Mouse (Mus musculus) cerebellum, adult 2 months (tissue): ENCODE data around the gene Trpv4. TPM values are rescaled to one million over a fixed set of nuclear protein-coding genes. Genes with fewer than 3 reads are reported as not detected.

Experiments
- DNase-seq, 2 experiments: peaks; one replicate each; pipeline ENCODE4 v3.0.0; 2021
- H3K27ac ChIP-seq: fragments of 200-500 bp; 2 replicates; pipeline ENCODE4 v1.5.1; 2012; ENCODE audit warnings: low read length, control low read depth, inconsistent platforms; ENCODE audit not compliant: insufficient read depth
- H3K27me3 ChIP-seq: fragments of 200-500 bp; 2 replicates; pipeline ENCODE4 v1.6.1; 2012; ENCODE audit warnings: inconsistent platforms, mild to moderate bottlenecking, low read length, moderate library complexity; ENCODE audit not compliant: control insufficient read depth, insufficient read depth
- H3K4me1 ChIP-seq: fragments of 200-500 bp; 2 replicates; pipeline ENCODE4 v1.6.1; 2011; ENCODE audit warnings: low read length; ENCODE audit not compliant: control insufficient read depth, insufficient read depth
- H3K4me3 ChIP-seq: fragments of 200-500 bp; replicated peaks from 2 replicates; pipeline ENCODE3; 2011; ENCODE audit warnings: mild to moderate bottlenecking, low read depth, low read length, control low read depth; ENCODE audit not compliant: insufficient read depth
- CTCF ChIP-seq: fragments of 200-500 bp; IDR thresholded peaks from 2 replicates; pipeline ENCODE4 v1.5.1; 2011; ENCODE audit warnings: low read depth, mild to moderate bottlenecking, control low read depth, low read length, moderate library complexity, borderline replicate concordance; ENCODE audit not compliant: insufficient read depth
- POLR2A ChIP-seq: fragments of 200-500 bp; IDR thresholded peaks from 2 replicates; pipeline ENCODE4 v1.6.1; 2011; ENCODE audit warnings: low read length, control low read depth, borderline replicate concordance; ENCODE audit not compliant: insufficient read depth
- WGBS: fragments of 180-500 bp; shearing (Covaris S2); methylation state at CpG from one replicate; pipeline ENCODE4 v1.1.7; 2018; 5-methylcytosine and 5-hydroxymethylcytosine counted together
- polyA plus RNA-seq: library from polyadenylated mRNA; depleted of rRNA; stranded (reverse); fragments of >200 nt; gene quantifications from 2 replicates; pipeline ENCODE4 v1.2.3, GENCODE M21; 2012; rRNA removed

The Trpv4 gene
- polyA plus RNA-seq, 1 experiment, result 3.0 TPM

DNA sequence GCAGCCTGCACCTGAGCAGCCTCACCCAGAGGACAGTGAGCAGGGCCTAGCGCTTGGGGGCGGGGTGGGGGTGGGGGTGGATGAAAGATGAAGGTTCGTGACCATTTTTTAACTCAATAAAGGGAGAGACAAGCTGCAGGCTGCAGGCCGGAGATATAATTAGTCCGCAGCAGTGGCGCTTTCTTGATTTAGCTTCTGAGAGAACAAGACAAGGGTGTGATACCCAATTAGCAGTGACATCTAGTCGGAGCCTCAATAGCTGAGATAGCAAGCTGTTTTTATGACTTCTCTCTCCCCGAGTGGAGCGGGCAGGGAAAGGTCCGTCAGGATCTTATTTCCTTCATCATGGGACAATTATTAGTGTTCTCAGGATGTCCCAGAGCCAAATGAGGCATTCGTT is 83.2 kb downstream of the Trpv4 start:
- no peak overlapping the region for H3K27ac ChIP-seq
- 73% methylated on average over 11 of the region's 11 CpGs for WGBS
- no peak for DNase-seq
- no peaks in the 10 kb centered on the region for H3K27me3 ChIP-seq
- H3K4me3 ChIP-seq, result no peak overlapping the region
- H3K4me1 ChIP-seq, result peaks cover 32% of the 10 kb centered on the region
- TF ChIP-seq POLR2A (no peak), CTCF (no peak)

DNA sequence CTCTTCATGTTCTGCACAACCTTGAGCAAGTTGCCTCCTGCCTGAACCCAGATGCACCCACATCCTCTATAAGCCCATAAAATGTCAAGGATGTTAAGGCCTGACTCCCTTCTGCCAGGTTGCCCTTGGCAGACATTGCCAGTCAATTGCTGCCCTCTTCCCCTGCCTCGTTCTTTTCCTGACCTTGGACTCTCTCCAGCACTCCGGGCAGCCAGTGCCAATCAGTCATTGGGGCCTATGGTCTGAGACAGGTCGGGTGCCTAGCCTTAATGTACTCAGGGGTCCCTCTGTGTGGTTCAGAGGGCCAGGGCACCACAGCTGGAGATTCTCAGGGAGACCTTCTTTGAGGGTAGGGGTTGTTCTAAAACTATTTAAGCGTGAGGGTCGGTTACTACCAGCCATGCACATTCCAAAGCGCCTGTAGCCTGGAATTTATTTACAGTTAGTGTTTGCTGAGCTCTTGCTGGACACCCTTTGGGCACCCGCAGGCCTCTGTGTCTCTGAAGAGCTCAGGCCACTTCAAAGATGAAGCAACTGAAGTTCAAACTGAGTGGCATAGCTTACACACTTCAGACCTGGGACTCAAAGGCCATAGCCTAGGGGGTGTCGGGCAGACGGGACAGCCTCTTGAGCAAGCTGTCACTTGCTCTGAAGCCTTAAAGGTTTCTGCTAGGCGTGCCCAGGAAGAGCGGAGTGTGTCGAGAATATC is 84.1 kb downstream of the Trpv4 start:
- H3K27me3 ChIP-seq, result no peaks in the 10 kb centered on the region
- no peak overlapping the region for H3K4me3 ChIP-seq
- no peak overlapping the region for H3K27ac ChIP-seq
- DNase-seq, result no peak
- peaks cover 36% of the 10 kb centered on the region for H3K4me1 ChIP-seq
- 76% methylated on average over 12 of the region's 12 CpGs for WGBS
- no peak for TF ChIP-seq CTCF
- no peak for TF ChIP-seq POLR2A

DNA sequence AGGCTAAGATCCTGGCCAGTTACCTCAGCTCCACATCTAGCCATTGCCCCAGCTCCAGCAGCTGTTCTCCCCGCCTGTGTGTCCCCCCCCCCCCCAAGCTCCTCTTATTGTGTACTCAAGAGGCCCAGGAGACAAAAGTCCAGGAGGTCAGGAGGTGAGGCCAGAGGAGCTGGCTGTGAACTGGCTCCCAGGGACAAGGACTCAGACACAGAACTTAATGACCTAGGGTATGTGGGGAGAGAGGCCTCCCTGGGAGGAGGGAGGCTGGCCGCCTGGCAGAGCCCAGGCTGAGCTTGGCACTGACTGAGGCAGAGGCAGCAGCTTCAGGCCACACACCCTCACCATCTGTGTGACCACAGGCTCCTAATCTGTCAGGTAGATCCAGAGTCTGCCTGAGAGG is 85.2 kb downstream of the Trpv4 start:
- TF ChIP-seq POLR2A, result no peak
- TF ChIP-seq CTCF, result no peak
- 69% methylated on average over 2 of the region's 2 CpGs for WGBS
- H3K4me1 ChIP-seq, result peaks cover 41% of the 10 kb centered on the region

More for the DNA sequence above, 85.2 kb downstream of the Trpv4 start:
- DNase-seq, result no peak
- Histone ChIP-seq H3K27me3 (no peaks in the 10 kb centered on the region), H3K4me3 (no peak overlapping the region), H3K27ac (no peak overlapping the region)

Other genes starting within 250 kb of the Trpv4 start
- 16.9 and 19.2 TPM in 2 replicates for gene Mmab, start 214.4 kb downstream of the Trpv4 start, polyA plus RNA-seq
- gene Mvk, start 214.2 kb downstream of the Trpv4 start, polyA plus RNA-seq, result 37.1 and 38.8 TPM in 2 replicates
- 18.7 and 20.5 TPM in 2 replicates for gene Fam222a, start 90.4 kb downstream of the Trpv4 start, polyA plus RNA-seq
- 79.3 and 87.5 TPM in 2 replicates for gene Gltp, start 32.6 kb upstream of the Trpv4 start, polyA plus RNA-seq
- 33.9 and 35.5 TPM in 2 replicates for gene Tchp, start 49.3 kb upstream of the Trpv4 start, polyA plus RNA-seq
- gene Ankrd13a, start 116.3 kb upstream of the Trpv4 start, polyA plus RNA-seq, result 61.6 and 62.1 TPM in 2 replicates
- gene Git2, start 117.1 kb upstream of the Trpv4 start, polyA plus RNA-seq, result 96.5 and 107 TPM in 2 replicates
- gene 1500011B03Rik, start 165.0 kb upstream of the Trpv4 start, polyA plus RNA-seq, result 227 and 230 TPM in 2 replicates
- not detected in 2 replicates for gene 4930519G04Rik, start 195.2 kb upstream of the Trpv4 start, polyA plus RNA-seq
- gene Gm9936, start 200.3 kb upstream of the Trpv4 start, polyA plus RNA-seq, result 0.16 TPM in 2 replicates
- 5.3 and 6.9 TPM in 2 replicates for gene Oasl2, start 238.5 kb upstream of the Trpv4 start, polyA plus RNA-seq